Mouse (Mus musculus) adrenal gland, adult 2 months (tissue): ENCODE data around the gene 1810013L24Rik. TPM values are rescaled to one million over a fixed set of nuclear protein-coding genes. Genes with fewer than 3 reads are reported as not detected.
"Not testable (repeated sequence)": the region's sequence is repeated elsewhere in the genome, so short reads cannot be mapped to it uniquely, and the experiment has no call there.

Experiments used
- DNase-seq: peaks from one replicate; pipeline ENCODE4 v3.0.0; 2021
- polyA plus RNA-seq: library from polyadenylated mRNA; depleted of rRNA; stranded (reverse); fragments of >200 nt; gene quantifications from 2 replicates; pipeline ENCODE4 v1.2.3, GENCODE M21; 2012
- total RNA-seq, 2 experiments: library from RNA; stranded (reverse); gene quantifications; 2 replicates each; pipeline ENCODE4 v1.2.3; 2021

Gene 1810013L24Rik
- total and polyA plus RNA-seq, 3 experiments = 12.8 to 77.0 (median 75.7) TPM

DNA sequence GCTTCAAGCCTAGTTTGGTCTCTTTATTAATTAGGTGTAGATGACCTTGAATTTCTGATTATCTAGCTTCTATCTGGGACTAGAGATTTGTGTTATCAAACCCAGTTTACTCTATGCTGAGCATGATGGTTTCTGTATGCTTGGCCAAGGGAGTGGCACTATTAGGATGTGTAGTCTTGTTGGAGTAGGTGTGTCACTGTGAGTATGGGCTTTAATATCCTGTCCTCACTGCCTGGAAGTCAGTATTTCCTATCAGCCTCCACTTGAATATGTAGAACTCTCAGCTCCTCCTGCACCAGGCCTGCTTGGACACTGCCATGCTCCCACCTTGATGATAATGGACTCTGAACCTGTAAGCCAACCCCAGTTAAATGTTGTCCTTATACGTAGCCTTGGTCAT lies 7.0 kb downstream of the 1810013L24Rik start:
- no peak for DNase-seq

- DNase-seq = no peak
Measured at GRCm38 (mm10) chr16:8837595-8837994, 7.7 kb downstream of the 1810013L24Rik start.

GRCm38 (mm10) chr16:8838921-8839320 lies 9.0 kb downstream of the 1810013L24Rik start:
- DNase-seq = no peak

- no peak for DNase-seq
Measured at GRCm38 (mm10) chr16:8840557-8840956, 10.7 kb downstream of the 1810013L24Rik start.

DNA sequence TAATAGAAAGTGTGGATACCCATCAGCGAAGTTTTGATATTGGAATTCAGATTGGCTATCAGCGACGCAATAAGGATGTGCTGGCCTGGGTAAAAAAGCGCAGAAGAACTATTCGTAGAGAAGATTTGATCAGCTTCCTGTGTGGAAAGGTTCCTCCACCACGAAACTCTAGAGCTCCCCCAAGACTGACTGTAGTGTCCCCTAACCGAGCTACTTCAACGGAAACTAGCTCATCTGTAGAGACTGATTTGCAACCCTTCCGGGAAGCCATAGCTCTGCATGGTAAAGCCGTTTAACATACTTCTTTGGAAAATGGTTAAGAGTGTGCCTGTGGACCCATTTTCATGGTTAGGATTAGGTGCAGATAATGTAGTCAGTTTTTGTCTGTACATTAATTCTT lies 13.1 kb downstream of the 1810013L24Rik start:
- no peak for DNase-seq

DNA sequence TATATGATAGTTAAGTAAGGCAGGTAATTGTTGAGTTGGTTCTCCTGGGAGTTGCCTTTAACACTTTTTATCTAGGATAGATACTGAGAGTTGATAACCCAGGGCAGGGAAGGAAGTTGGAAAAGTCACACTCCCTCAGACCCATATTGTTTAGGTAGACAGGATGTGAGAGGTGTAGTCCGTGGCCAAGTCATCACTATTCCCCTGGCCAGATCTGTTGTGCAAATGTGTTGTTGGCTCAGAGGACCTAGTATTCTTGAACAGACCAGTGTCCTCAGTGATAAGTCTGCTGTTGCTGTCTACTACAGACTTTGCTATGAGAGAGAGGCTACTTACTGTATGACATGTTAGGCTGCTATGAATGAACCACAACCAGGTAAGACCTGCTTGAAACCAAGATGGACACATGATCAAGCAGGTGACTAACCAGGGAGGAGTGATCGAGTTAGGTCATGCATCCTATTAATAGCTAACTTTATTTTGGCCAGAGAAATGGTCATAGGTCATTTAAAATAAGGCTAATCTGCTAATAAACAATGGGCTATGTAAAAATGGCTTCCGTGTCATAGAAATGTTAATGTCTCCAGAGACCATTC lies 13.8 kb downstream of the 1810013L24Rik start:
- DNase-seq = no peak

- no peak for DNase-seq
Measured at GRCm38 (mm10) chr16:8845986-8846385, 16.1 kb downstream of the 1810013L24Rik start.

DNA sequence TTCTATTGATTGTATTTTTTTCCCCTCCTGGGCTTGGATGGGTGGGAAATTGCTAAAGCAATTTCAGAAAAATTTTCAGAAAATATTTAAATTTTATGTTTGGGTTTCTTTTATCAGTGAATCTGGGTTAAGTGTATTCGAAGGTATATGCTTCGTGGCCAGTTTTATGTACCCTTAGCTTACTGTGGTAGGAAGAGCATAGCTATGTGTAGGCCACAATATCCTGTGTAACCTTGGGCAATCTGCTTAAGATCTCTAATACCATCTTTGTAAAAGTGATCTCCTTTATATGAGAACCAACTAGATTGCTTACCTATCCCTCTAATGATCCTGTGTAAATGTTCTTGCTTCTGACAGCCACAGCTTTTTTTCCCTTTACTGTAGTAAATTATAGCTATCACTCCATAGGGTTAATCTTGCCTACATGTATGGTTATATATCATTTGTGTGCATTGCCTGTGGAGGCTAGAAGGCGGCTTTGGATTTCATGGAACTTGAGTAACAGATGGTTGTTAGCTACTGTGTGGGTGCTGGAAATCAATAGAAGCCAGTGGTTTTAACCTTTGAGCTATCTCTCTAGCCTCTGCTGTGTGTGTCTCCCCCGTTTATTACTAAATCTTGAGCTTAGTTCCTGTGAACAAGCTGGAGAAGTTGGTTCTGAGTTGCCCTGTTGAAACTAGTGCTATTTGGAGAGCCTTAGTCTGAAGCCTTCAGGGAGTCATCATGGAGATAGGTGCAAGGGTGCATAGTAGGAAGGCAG lies 18.6 kb downstream of the 1810013L24Rik start:
- no peak for DNase-seq

GRCm38 (mm10) chr16:8849929-8850328 lies 20.0 kb downstream of the 1810013L24Rik start:
- no peak for DNase-seq

- DNase-seq = no peak
Measured at GRCm38 (mm10) chr16:8855143-8855542, 25.2 kb downstream of the 1810013L24Rik start.

DNA sequence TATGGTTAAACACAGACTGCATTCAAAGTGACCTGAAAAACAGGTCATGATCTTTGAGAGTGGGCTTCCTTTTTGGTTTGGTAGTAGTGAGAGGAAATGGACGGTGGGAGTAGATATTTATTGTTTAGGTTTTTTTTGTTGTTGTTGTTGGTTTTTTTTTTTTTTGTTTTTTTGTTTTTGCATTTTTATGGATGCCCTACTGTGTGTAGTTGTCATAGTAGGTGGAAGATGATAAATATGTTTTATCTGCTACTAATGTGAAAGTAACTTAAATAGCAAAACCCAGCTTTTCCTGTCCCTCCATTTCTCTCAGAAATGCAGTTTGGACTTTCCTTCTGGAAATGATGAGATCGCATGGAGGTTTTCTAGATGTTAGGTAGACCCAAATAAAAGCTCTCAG lies 26.9 kb downstream of the 1810013L24Rik start:
- DNase-seq = no peak

DNA sequence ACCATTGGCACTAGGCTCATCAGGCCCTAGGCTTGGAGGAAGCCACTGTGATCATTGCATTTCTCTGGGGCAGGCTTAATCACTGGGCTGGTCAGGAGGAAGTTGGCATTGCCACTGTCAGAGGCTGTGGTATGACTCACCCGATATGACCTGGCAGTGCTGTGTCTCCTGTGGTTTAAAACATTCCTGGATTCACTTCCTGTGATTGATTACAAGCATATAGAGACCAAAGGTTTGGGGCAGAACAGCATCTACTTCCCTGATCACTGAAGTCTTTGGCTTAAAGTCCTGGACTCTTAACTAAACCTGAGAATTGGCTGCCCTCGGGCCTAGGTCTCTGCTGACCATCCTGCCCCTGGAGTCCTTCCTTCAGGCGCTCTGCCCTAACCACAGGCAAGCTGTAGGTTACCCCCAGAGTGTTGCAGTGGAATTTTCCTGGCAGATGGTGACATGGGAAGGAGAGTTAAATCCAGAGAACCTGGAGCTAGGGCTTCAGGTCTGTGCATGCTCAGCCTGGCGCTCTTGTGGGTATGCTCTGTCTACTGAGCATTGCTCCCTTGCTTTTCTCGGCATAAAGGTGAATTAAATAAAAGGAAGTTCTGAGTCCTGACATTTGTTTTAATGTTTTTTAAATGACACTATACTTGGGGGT lies 32.6 kb downstream of the 1810013L24Rik start:
- DNase-seq = peak; percentile 78

GRCm38 (mm10) chr16:8864223-8864631 lies 34.3 kb downstream of the 1810013L24Rik start:
- peak; percentile 37 for DNase-seq

GRCm38 (mm10) chr16:8867406-8867955 lies 37.6 kb downstream of the 1810013L24Rik start:
- no peak for DNase-seq

DNA sequence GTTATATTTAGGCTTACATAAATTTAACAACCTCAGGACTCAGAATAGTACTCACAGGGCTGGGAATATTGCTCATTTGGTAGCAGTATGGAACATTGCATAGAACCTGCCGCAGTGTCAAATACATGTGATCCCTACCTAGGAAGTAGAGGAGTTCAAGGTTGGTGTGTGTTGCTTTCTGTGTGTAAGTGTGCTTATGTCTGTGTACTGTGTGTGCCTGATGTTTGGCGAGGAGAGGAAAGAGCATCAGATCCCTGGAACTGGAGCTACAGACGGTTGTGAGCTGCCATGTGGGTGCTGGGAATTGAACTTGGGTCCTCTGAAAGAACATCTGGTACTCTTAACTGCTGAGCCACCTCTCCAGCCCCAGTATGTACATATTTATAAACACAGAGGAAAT lies 38.6 kb downstream of the 1810013L24Rik start:
- no peak for DNase-seq

DNA sequence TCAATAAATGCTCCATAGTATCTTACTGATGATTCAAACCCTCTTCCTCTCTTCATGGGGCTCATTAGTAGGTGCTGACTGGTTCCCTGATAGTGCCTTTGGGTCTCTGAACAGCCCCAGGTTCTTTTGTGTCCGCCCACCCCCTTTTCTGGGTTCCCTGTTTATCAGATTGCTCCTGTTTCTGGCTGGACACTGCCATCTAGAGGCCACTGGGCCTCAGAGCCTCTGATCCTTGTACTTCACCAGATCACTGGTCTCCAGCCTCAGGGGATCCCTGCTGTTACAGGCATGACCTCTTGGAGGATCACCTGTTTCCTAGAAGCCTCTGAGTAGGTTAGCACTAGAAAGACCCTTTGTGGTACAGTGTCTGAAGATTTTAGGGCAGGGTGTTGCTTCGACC lies 39.8 kb downstream of the 1810013L24Rik start:
- DNase-seq = peak; percentile 65

GRCm38 (mm10) chr16:8871376-8871775 lies 41.5 kb downstream of the 1810013L24Rik start:
- no peak for DNase-seq

DNA sequence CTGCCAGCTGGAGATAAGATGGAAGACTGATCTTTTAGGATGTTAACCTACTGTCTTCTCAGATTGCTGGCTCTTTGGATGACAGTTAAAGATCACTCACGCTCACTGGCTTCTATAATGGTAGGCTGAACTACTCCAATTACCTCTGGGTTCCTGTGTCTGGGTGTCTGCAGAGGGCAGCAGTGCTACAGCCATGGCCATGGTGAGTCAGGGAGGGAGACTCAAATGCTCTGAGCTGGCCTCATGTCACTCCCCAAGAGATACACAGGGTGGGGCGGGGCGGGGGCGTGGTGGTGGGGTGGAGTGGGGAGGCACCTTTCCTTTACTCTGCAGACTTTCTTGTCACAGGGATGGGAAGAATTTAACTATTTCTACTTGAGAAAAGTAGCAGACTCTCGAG lies 42.1 kb downstream of the 1810013L24Rik start:
- DNase-seq = peak; percentile 43

GRCm38 (mm10) chr16:8872486-8872885 lies 42.6 kb downstream of the 1810013L24Rik start:
- no peak for DNase-seq

- DNase-seq = no peak
Measured at GRCm38 (mm10) chr16:8880076-8880475, 50.2 kb downstream of the 1810013L24Rik start.

DNA sequence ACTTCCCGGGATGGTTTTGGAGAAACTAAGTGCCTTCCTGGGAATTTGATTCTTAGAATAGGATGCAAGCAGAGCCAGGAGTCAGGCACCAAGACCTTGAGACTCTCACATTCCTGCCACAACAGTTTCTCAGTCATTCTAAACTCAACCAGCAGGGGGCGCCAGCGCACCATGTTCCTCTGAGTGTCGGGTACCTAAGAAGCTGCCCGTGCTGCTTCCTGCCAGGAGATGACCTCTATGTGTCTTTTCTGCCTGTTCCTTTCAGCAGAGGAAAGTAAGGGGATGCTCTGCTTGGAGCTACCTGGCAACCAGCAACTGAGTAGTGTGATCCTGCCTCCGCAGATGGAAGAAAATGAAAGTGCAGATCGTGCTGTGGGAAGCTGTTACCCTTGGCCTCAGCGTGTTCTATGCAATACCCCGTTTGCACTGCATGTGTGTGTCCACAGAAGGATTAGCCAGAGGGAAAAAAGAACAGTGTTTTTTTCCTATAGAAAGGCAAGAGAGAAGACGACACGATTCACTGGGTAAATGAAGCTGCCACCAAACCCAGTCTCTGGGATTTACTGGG lies 53.9 kb downstream of the 1810013L24Rik start:
- peak; percentile 89 for DNase-seq

DNA sequence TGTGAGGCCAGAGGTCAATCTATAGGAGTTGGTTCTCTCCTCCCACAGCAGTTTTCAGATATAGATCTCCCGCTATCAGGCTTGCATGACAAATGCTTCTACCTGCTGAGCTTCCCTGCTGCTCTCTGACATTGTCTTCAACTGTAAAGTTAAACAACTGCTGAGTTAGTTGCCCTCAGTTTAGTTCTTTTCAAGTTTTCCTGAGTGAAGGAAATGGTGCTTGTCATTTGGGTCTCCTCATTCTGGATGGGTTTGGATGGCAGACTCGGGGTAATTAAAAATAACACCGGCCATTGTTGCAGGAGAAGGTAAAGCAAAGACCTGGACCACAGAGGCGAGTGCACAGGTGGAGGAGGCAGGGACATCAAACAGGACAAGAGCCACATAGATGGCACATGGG lies 64.3 kb downstream of the 1810013L24Rik start:
- not testable (repeated sequence) for DNase-seq

DNA sequence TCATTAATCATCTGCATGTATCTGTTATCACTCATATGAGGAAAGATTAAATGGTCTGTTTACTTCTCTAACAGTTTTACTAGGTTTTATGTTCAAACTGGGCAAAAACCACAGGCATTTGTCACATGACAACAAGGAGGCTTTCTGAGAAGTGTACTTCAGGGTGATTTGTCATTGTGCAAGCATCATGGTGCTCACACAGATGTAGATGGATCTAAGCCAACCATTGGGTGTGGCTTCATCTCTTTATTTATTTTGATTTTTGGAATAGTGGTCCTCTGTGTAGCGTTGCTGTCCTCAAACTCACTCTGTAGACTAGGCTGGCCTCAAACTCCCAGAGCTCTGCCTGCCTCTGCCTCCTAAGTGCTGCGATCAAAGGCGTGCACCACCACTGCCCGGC lies 65.4 kb downstream of the 1810013L24Rik start:
- no peak for DNase-seq
